Mouse (Mus musculus): ENCODE measurements around the gene Sema3f. TPM values are rescaled to one million over a fixed set of nuclear protein-coding genes. Genes with fewer than 3 reads are reported as not detected.
A peak's percentile ranks its signal among the peaks of the same experiment; 100 is the strongest.
"Not testable (repeated sequence)": the region's sequence is repeated elsewhere in the genome, so short reads cannot be mapped to it uniquely, and the experiment has no call there.

The Sema3f gene
- polyA plus RNA-seq, 1 experiment = 12.3 TPM

DNA sequence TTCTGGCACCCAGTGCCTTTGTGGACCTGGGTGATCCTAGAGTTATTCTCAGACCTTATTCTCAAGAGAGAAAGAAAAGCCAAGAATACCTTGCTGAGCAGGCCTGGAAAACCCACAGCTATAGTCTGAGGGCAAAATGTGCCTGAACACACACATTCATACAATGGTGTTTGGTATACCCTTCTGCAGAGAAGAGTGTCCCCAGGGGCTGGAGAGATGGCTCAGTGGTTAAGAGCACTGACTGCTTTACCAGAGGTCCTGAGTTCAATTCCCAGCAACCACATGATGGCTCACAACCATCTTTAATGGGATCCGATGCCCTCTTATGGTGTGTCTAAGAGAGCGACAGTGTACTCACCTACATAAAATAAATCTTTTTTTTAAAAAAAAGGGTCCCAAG lies 31.4 kb downstream of the Sema3f start:
- Histone ChIP-seq H3K36me3 (ENCODE audit: control insufficient read depth, insufficient read depth, low read length, poor library complexity, severe bottlenecking) (no peaks in the 10 kb centered on the region), H3K9me3 (replicated peaks; ENCODE audit: control insufficient read depth, insufficient read depth, low read length, poor library complexity, severe bottlenecking) (no peaks in the 10 kb centered on the region), H3K4me1 (ENCODE audit: control insufficient read depth, insufficient read depth, low read length) (peaks cover 10% of the 10 kb centered on the region), H3K27me3 (ENCODE audit: control insufficient read depth, insufficient read depth, low read length, poor library complexity, severe bottlenecking) (no peaks in the 10 kb centered on the region), H3K4me3 (ENCODE audit: low read depth, low read length) (no peak overlapping the region), H3K9ac (ENCODE audit: low read depth, poor library complexity, severe bottlenecking) (no peak overlapping the region), H3K27ac (ENCODE audit: insufficient read depth, low read length) (no peak overlapping the region)
- TF ChIP-seq CTCF (IDR thresholded peaks at IDR 0.05; ENCODE audit: low read depth, low read length) (no peak), EP300 (IDR thresholded peaks at IDR 0.05; ENCODE audit: insufficient read depth, low read depth, low read length) (no peak), POLR2A (IDR thresholded peaks at IDR 0.05; ENCODE audit: insufficient read depth, low read length) (no peak)

DNA sequence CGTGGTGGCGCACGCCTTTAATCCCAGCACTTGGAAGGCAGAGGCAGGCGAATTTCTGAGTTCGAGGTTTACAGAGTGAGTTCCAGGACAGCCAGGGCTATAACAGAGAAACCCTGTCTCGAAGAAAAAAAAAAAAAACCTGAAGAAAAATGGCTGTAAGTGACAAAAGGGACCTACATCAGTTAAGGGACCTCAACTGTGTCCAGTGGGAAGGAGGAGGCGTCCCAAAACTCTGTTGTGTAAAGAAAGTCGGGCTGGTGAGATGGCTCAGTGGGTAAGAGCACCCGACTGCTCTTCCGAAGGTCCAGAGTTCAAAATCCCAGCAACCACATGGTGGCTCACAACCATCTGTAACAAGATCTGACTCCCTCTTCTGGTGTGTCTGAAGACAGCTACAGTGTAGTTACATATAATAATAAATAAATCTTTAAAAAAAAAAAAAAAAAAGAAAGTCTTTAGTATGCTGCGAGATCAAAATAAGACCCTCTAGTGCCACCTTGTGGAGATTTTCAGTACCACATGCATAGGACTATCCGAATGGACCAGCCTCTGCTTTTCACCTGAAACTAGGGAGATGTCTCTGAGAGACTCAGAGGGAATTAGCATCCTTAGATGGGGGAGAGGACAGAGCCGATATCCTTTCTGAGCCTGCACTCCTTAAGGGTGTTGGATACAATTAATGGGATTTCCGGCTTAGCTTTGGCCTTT lies 32.3 kb downstream of the Sema3f start:
- H3K9me3 ChIP-seq (replicated peaks; ENCODE audit: control insufficient read depth, insufficient read depth, low read length, poor library complexity, severe bottlenecking); H3K27me3 ChIP-seq (ENCODE audit: control insufficient read depth, insufficient read depth, low read length, poor library complexity, severe bottlenecking); H3K36me3 ChIP-seq (ENCODE audit: control insufficient read depth, insufficient read depth, low read length, poor library complexity, severe bottlenecking); H3K27ac ChIP-seq (ENCODE audit: insufficient read depth, low read length); H3K9ac ChIP-seq (ENCODE audit: low read depth, poor library complexity, severe bottlenecking): not testable (repeated sequence)
- peaks cover 10% of the 10 kb centered on the region for H3K4me1 ChIP-seq (ENCODE audit: control insufficient read depth, insufficient read depth, low read length)
- peak overlapping the region; percentile 24 for H3K4me3 ChIP-seq (ENCODE audit: low read depth, low read length)

DNA sequence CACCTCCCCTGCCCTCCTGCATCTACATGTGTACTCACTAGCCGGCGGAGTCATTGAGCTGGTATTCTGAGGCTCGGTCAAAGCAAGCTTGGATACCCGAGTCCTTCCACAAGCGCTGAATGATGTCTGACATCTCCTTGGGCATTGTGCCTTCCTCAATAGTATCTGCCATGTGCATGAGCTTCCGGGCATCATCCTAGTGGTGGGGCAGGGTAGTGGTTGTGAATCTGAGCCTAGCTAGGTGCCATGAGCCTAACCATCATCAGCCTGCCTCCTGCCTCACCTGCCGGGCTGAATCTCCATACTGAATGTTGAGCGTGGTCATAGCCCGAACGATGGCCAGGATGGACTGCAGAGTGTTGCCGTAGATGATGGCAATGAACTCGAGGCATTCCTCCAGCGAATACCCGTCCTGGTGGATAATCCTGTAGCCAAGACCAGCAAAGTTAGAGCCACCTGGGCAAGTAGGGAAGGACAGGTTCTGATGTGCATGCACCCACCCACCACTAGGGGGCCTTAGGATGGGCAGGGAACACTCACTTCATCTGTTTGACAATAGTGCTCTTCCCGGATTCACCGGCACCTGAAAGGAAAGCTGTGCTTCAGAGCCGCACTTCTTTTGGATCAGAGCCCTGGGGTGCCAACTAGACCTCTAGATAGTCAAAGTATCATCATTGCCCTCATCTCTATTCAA lies 33.0 kb downstream of the Sema3f start:
- Histone ChIP-seq H3K27ac (ENCODE audit: insufficient read depth, low read length) (no peak overlapping the region), H3K9ac (ENCODE audit: low read depth, poor library complexity, severe bottlenecking) (no peak overlapping the region), H3K9me3 (replicated peaks; ENCODE audit: control insufficient read depth, insufficient read depth, low read length, poor library complexity, severe bottlenecking) (no peaks in the 10 kb centered on the region), H3K27me3 (ENCODE audit: control insufficient read depth, insufficient read depth, low read length, poor library complexity, severe bottlenecking) (no peaks in the 10 kb centered on the region), H3K4me3 (ENCODE audit: low read depth, low read length) (peak overlapping the region; percentile 60), H3K36me3 (ENCODE audit: control insufficient read depth, insufficient read depth, low read length, poor library complexity, severe bottlenecking) (no peaks in the 10 kb centered on the region), H3K4me1 (ENCODE audit: control insufficient read depth, insufficient read depth, low read length) (peaks cover 10% of the 10 kb centered on the region)
- TF ChIP-seq POLR2A (IDR thresholded peaks at IDR 0.05; ENCODE audit: insufficient read depth, low read length) = no peak
- TF ChIP-seq CTCF (IDR thresholded peaks at IDR 0.05; ENCODE audit: low read depth, low read length) = peak; percentile 93
- TF ChIP-seq EP300 (IDR thresholded peaks at IDR 0.05; ENCODE audit: insufficient read depth, low read depth, low read length) = no peak

DNA sequence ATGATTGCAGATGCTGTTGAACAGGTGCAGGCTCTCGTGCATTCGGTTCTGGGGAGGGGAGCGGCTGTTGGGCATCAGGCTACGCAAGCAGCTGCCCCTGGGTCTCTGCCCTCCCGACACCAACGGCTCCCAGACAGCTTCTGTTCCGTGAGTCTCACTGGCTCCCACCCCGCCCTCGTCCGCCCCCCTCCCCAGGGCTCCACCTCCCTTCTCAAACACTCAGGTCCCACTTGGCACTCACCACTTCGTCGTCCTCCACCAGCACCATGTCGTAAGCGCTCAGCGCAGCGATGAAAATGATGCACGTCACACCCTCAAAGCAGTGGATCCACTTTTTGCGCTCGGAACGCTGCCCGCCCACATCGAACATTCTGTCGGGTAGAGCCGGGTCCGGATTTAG lies 34.0 kb downstream of the Sema3f start:
- Histone ChIP-seq H3K27me3 (ENCODE audit: control insufficient read depth, insufficient read depth, low read length, poor library complexity, severe bottlenecking) (no peaks in the 10 kb centered on the region), H3K9me3 (replicated peaks; ENCODE audit: control insufficient read depth, insufficient read depth, low read length, poor library complexity, severe bottlenecking) (no peaks in the 10 kb centered on the region), H3K4me1 (ENCODE audit: control insufficient read depth, insufficient read depth, low read length) (peaks cover 10% of the 10 kb centered on the region), H3K4me3 (ENCODE audit: low read depth, low read length) (peak overlapping the region; percentile 60), H3K36me3 (ENCODE audit: control insufficient read depth, insufficient read depth, low read length, poor library complexity, severe bottlenecking) (no peaks in the 10 kb centered on the region), H3K27ac (ENCODE audit: insufficient read depth, low read length) (no peak overlapping the region), H3K9ac (ENCODE audit: low read depth, poor library complexity, severe bottlenecking) (peak overlapping the region; percentile 2)
- TF ChIP-seq EP300 (IDR thresholded peaks at IDR 0.05; ENCODE audit: insufficient read depth, low read depth, low read length) (no peak), POLR2A (IDR thresholded peaks at IDR 0.05; ENCODE audit: insufficient read depth, low read length) (no peak), CTCF (IDR thresholded peaks at IDR 0.05; ENCODE audit: low read depth, low read length) (no peak)

- Histone ChIP-seq H3K9ac (ENCODE audit: low read depth, poor library complexity, severe bottlenecking) (peak overlapping the region; percentile 2), H3K9me3 (replicated peaks; ENCODE audit: control insufficient read depth, insufficient read depth, low read length, poor library complexity, severe bottlenecking) (no peaks in the 10 kb centered on the region), H3K27ac (ENCODE audit: insufficient read depth, low read length) (no peak overlapping the region), H3K27me3 (ENCODE audit: control insufficient read depth, insufficient read depth, low read length, poor library complexity, severe bottlenecking) (no peaks in the 10 kb centered on the region), H3K4me1 (ENCODE audit: control insufficient read depth, insufficient read depth, low read length) (peaks cover 10% of the 10 kb centered on the region), H3K4me3 (ENCODE audit: low read depth, low read length) (peak overlapping the region; percentile 60), H3K36me3 (ENCODE audit: control insufficient read depth, insufficient read depth, low read length, poor library complexity, severe bottlenecking) (no peaks in the 10 kb centered on the region)
- TF ChIP-seq CTCF (IDR thresholded peaks at IDR 0.05; ENCODE audit: low read depth, low read length) (peak; percentile 71), POLR2A (IDR thresholded peaks at IDR 0.05; ENCODE audit: insufficient read depth, low read length) (no peak), EP300 (IDR thresholded peaks at IDR 0.05; ENCODE audit: insufficient read depth, low read depth, low read length) (0 out of 2 replicates have a peak, but pooled peaks have one; percentile 32)
Measured at GRCm38 (mm10) chr9:107675671-107676301, 34.5 kb downstream of the Sema3f start.

Data from ES-Bruce4 (cell line).